Mouse (Mus musculus) cerebellum, adult 9-11 months (tissue): Measurements from ENCODE around the gene Tipin.
"Not testable (repeated sequence)": the region's sequence is repeated elsewhere in the genome, so short reads cannot be mapped to it uniquely, and the experiment has no call there.

Source experiments
- DNase-seq: peaks from one replicate; pipeline ENCODE4 v3.0.0; 2022

Gene Tipin

GRCm38 (mm10) chr9:64273757-64274156 is 7.6 kb upstream of the Tipin start:
- DNase-seq: no peak

DNA sequence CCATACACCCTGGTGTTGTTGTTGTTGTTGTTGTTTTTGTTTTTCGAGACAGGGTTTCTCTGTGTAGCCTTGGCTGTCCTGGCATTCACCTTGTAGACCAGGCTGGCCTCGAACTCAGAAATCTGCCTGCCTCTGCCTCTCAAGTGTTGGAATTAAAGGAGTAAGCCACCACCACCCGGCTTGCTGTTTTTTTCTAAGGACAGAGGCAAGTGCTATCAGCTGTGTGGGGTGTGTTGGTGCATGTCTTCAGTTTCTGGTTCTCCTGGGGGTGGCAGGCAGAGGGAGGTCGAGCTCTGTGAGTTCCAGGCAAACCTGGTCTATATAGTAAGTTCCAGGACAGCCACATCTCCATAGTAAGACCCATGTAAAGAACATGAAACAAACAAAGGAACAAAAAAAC is 7.1 kb upstream of the Tipin start:
- DNase-seq: no peak

- no peak for DNase-seq
Measured at GRCm38 (mm10) chr9:64274919-64275318, 6.5 kb upstream of the Tipin start.

DNA sequence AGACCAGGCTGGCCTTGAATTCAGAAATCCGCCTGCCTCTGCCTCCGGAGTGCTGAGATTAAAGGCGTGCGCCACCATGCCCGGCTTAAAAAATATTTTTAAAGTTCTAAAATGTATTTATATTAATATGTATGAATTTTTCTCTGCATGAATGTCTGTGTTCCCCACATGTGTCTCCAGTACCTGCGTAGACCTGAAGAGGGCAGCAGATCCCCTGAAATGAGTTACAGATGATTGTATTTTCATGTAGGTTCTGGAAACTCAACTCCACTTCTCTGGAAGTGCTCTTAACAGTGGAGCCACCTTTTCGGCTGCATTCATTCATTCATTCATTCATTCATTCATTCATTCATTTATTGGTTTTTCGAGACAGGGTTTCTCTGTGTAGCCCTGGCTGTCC is 3.7 kb upstream of the Tipin start:
- DNase-seq: peak; percentile 57

- no peak for DNase-seq
Measured at GRCm38 (mm10) chr9:64278665-64279310, 2.6 kb upstream of the Tipin start.

GRCm38 (mm10) chr9:64281781-64282178 is 399 bp downstream of the Tipin start:
- DNase-seq: no peak

- DNase-seq: no peak
Measured at GRCm38 (mm10) chr9:64282404-64282987, 1.1 kb downstream of the Tipin start.

- DNase-seq: not testable (repeated sequence)
Measured at GRCm38 (mm10) chr9:64303086-64303485, 21.7 kb downstream of the Tipin start.

DNA sequence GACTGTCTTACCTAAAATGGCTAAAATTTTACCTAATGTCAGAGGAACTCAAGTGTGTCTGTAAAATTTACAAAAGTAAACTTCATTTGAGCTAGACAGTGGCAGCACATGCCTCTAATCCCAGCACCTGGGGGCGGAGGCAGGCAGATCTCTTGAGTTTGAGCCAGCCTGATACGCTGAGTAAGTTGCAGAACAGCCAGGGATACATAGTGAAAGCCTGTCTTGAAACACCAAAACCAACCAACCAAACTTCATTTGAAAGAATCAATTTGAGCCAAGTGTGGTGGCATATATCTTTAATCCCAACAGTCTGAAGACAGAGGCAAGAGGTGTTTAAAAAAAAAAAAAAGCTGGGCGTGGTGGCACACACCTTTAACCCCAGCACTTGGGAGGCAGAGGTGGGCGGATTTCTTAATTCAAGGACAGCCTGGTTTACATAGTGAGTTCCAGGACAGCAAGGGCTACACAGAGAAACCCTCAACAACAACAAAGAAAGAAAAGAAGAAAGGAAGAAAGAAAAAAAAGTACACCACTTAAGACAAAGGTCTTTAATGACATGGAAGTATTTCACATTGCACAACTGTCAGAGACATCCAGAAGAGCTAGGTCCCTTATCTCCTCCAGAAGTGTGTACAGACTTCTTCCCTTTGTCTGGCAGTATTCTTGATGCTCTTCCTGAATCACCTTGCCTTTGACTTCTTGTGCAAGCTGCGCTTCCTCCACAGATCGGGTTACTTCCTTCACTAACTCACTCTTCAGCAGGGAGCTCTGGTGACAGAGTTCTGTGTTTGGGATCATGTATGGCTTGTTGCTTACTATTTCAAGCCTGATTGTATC is 25.3 kb downstream of the Tipin start:
- DNase-seq: no peak

DNA sequence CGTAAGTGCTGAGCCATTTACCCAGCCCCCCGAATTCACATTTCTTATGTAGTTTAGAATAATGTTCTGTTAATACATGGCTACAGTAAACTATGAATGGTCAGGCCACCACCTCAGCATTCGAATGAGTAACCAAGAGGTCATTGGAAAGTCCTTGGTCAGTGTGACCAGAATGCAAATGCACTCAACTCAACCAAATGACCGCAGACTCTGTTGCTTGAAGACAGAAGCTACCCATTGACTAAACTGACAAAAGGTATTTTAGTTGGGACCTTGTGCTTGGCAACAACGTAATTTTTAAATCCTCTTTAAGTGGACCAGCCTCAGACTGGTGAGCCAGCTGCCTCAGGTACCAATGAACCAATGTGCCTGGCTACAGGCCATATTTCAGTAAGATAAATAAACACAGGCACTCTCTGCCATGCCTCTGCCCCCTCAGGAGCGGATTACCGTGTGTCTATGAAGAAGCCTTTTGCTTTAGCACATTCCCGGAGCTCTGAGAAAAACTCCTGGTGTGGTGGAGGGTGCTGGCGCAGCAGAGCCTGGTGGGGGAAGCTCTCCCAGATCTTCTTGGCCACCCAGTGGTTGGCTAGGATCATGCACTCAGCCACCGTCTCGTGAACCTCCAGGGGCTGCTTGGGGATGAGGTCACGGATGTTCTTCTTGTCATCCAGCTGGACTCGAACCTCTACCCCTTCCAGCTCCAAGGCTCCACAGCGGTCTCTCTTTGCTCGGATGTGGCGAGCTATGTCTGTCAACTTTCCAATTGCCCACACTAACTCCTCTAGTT is 29.8 kb downstream of the Tipin start:
- DNase-seq: no peak

- no peak for DNase-seq
Measured at GRCm38 (mm10) chr9:64312128-64312527, 30.7 kb downstream of the Tipin start.

- DNase-seq: no peak
Measured at GRCm38 (mm10) chr9:64314696-64315095, 33.3 kb downstream of the Tipin start.

DNA sequence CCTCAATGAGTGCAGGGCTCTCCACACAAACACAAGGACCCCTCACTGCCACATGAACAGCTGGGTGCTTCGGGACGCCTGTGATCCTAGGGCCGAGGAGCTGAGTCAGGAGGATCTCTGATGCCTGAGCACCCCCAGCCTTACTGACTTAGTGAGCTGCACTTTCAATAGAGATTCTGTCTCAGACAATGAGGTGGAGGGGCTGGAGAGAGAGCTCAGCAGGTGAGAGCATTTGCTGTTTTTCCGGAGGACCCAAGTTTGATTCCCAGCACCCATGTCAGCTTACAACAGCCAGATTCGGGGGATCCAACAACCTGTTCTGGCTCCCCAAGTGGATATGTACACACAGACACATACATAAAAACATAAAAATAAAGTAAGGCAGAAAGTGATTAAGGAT is 35.6 kb downstream of the Tipin start:
- DNase-seq: no peak

- DNase-seq: no peak
Measured at GRCm38 (mm10) chr9:64323976-64324375, 42.6 kb downstream of the Tipin start.

DNA sequence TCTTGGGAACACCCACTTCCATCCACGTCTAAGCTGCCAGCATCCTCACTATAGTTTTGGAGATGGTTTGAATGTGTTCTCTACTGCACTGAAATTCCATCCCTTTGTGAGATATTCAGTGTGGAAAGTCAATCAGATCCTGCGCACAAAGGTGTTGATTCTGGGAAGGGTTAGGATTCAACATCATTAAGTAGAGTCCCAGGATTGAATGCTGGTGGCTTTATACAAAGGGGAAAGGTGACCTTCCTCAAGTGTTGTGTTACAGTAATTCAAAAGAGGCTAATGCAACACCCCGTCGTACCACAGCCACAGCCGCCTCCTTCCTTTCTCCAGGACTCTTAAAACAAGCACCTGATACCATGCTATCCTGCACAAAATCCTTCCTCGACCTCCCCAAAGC is 54.4 kb downstream of the Tipin start:
- no peak for DNase-seq

DNA sequence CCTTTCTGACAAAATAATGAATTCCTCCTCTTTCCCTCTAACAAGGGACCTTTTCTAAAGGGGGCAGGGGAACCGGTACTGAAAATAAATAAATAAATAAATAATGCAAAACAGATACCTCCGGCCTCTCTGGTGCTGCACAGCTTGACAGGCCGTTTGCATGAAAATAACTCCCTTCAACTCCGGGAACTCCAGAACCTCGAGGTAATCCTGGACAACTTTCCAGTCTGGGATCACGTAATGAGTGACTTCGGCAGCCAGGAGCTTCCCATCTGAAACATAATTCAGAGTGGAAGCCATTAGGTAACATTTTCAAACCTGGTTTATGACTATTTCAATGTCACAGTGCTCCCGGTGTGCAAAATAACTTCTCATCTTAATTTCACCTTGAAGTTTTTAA is 58.0 kb downstream of the Tipin start:
- no peak for DNase-seq

GRCm38 (mm10) chr9:64340351-64341253 is 59.2 kb downstream of the Tipin start:
- peak; percentile 81 for DNase-seq

- DNase-seq: no peak
Measured at GRCm38 (mm10) chr9:64341254-64341566, 59.8 kb downstream of the Tipin start, which contains the start of gene Dis3l. Gene Dis3l, minus strand, starts transcription at chr9:64341288.

DNA sequence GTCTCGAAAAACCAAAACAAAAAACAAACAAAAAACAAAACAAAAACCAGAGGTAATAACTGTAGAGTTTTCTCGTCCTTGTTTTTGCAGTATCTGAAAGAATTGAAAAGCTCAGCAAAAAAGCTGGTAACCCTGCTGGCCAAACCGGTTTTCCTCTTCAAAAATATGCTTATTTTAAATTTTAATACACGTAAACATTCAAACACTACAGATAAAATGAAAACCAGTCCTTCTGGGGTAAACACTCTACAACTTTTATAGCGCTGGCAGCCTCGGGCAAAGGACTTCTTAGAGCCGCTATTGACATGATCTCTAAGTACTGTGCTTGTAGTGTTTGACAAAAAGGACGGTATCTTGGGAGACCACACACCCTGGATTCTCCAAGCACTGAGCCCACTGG is 60.3 kb downstream of the Tipin start:
- DNase-seq: no peak

GRCm38 (mm10) chr9:64343656-64344055 is 62.3 kb downstream of the Tipin start:
- DNase-seq: no peak

DNA sequence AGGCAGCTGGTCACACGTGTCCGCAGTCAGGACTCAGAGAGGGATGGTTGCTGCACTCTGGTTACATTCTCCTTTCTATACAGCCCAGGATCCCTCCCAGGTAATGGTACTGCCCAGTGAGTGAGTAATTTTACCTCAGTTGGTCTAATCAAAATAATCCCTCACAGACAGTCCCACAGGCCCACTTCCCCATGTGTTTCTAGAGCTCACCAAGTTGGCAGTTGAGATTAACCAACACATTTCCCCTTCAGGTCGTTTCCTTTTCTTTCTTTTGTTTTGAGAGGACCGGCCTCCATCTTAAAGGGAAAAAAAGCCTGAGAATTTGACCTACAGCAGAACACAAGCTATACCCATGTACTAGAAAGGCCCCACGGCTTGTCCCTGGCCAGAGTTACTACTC is 64.5 kb downstream of the Tipin start:
- DNase-seq: no peak

DNA sequence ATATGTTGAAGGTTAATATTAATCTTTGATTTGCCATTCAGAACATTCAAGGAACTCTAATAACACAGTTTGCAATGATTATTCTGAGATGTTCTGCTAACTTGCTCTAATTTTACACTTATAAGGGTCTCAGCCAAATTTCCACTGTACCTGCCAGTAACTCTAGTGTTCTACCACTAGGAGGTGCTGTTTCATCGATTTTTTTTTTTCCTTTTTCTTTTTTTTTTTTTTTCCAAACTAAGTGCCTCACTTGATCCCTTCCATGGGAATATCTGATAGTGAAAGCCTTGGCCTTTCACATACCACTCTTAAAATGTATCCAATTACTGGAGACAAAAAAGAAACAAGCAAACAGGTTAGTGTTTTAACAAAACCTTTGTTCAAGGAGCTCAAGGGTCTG is 66.0 kb downstream of the Tipin start:
- DNase-seq: no peak
